Mouse (Mus musculus) neural tube, embryonic 14.5 days (tissue): ENCODE results near the gene Zbtb2. TPM values are rescaled to one million over a fixed set of nuclear protein-coding genes. Genes with fewer than 3 reads are reported as not detected.

Experiments
- ATAC-seq: fragments of 200-750 bp; cut with Nextera tagmentation; 2 replicates; pipeline ENCODE4 v1.8.0; 2017; ENCODE audit warnings: low read depth, mild to moderate bottlenecking, moderate TSS enrichment, moderate library complexity
- H3K27ac ChIP-seq: fragments of 300-500 bp; sonication (generic); 2 replicates; pipeline ENCODE4 v1.5.1; 2014; ENCODE audit warnings: low read depth, mild to moderate bottlenecking, control low read depth, low read length, moderate library complexity, mixed read lengths
- H3K27me3 ChIP-seq: fragments of 300-500 bp; sonication (generic); 2 replicates; pipeline ENCODE4 v1.6.1; 2014; ENCODE audit warnings: low read length; ENCODE audit not compliant: control insufficient read depth, insufficient read depth
- H3K36me3 ChIP-seq: fragments of 300-500 bp; sonication (generic); 2 replicates; pipeline ENCODE4 v1.6.1; 2014; ENCODE audit warnings: low read length, mixed read lengths; ENCODE audit not compliant: control insufficient read depth, insufficient read depth
- H3K4me1 ChIP-seq: fragments of 300-500 bp; sonication (generic); 2 replicates; pipeline ENCODE4 v1.6.1; 2014; ENCODE audit warnings: low read length; ENCODE audit not compliant: control insufficient read depth, insufficient read depth
- H3K4me2 ChIP-seq: fragments of 300-500 bp; sonication (generic); 2 replicates; pipeline ENCODE4 v1.6.1; 2014; ENCODE audit warnings: mild to moderate bottlenecking, low read depth, low read length, control low read depth
- H3K4me3 ChIP-seq: fragments of 300-500 bp; sonication (generic); 2 replicates; pipeline ENCODE4 v1.5.1; 2014; ENCODE audit warnings: low read depth, low read length, control low read depth, mixed read lengths
- H3K9ac ChIP-seq: fragments of 300-500 bp; sonication (generic); replicated peaks from 2 replicates; pipeline ENCODE4 v1.6.1; 2014; ENCODE audit warnings: low read depth, mild to moderate bottlenecking, control low read depth, low read length, mixed read lengths
- H3K9me3 ChIP-seq: fragments of 300-500 bp; sonication (generic); 2 replicates; pipeline ENCODE4 v1.6.1; 2016; ENCODE audit warnings: low read length; ENCODE audit not compliant: control insufficient read depth
- WGBS: fragments of 180-500 bp; shearing (Covaris S2); extraction: QIAGEN DNeasy Blood & Tissue Kit; methylation state at CpG from one replicate; pipeline ENCODE4 v1.1.7; 2014; 5-methylcytosine and 5-hydroxymethylcytosine counted together
- polyA plus RNA-seq: library from polyadenylated mRNA; unstranded; fragments of >200 nt; fragmentation: Nextera tagmentation; extraction: Ambion mirVana; gene quantifications from 2 replicates; pipeline ENCODE4 v1.2.1, GENCODE M21; 2014

Gene Zbtb2
- polyA plus RNA-seq, 1 experiment from 2014 or later, result 12.9 TPM

GRCm38 (mm10) chr10:4389461-4390112 is 1.7 kb upstream of the Zbtb2 start:
- Histone ChIP-seq H3K36me3 (no peaks in the 10 kb centered on the region), H3K9ac (no peak overlapping the region), H3K4me3 (peak overlapping the region; percentile 95), H3K4me2 (peak overlapping the region; percentile 96), H3K27me3 (no peaks in the 10 kb centered on the region), H3K9me3 (no peaks in the 10 kb centered on the region), H3K27ac (no peak overlapping the region), H3K4me1 (peaks cover 34% of the 10 kb centered on the region)
- ATAC-seq, result no peak
- WGBS, result 57% methylated on average over 5 of the region's 5 CpGs

DNA sequence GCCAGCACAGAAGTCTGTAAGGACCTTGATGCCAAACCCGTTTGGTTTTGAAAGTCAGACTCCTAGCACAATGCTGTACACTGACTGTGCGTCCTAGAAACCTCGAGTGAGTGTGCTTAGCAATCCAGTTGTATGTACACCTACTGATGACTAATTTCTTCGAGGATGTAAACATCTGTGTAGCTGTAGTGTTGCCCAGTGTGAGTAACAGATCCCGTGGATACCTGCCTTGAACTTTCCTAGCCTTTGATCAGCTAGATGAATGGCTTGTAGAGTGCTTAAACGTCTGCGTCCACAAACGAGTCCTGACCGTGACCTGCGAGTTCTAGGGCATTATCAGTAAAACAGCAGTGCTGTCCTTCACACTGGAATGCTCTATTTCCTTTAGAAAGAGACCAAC is 1.1 kb upstream of the Zbtb2 start:
- Histone ChIP-seq H3K9ac (peak overlapping the region; percentile 99), H3K4me2 (peak overlapping the region; percentile 96), H3K4me1 (peaks cover 34% of the 10 kb centered on the region), H3K9me3 (no peaks in the 10 kb centered on the region), H3K36me3 (no peaks in the 10 kb centered on the region), H3K27ac (no peak overlapping the region), H3K4me3 (peak overlapping the region; percentile 95), H3K27me3 (no peaks in the 10 kb centered on the region)
- WGBS, result 26% methylated on average over 10 of the region's 10 CpGs
- no peak for ATAC-seq

DNA sequence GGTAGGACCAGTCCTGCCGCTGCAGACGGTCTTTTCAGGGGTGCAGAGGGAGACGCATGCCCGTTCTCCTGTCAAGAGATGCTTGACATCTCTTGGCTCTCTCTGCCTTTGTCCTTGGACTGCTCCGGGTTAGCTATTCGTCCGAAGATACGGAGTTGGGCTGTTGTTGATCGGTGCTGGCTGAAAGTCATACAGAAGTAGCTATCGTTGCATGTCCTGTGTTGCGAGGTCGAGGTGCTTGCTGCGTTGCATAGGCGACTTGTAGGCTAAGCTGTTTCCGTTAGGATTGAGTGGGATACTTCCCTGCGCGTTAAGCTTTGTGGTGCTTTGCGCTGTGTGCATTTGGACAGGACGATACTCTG is 457 bp upstream of the Zbtb2 start:
- H3K27me3 ChIP-seq, result no peaks in the 10 kb centered on the region
- WGBS, result under 1% methylated on average over 19 of the region's 19 CpGs
- H3K9me3 ChIP-seq, result no peaks in the 10 kb centered on the region
- no peaks in the 10 kb centered on the region for H3K36me3 ChIP-seq
- ATAC-seq, result no peak
- peak overlapping the region; percentile 99 for H3K9ac ChIP-seq
- H3K4me1 ChIP-seq, result peaks cover 34% of the 10 kb centered on the region
- H3K4me3 ChIP-seq, result peak overlapping the region; percentile 95
- H3K27ac ChIP-seq, result peak overlapping the region; percentile 100
- H3K4me2 ChIP-seq, result peak overlapping the region; percentile 96

GRCm38 (mm10) chr10:4386609-4387591 is 1.0 kb downstream of the Zbtb2 start:
- peak; percentile 91 for ATAC-seq
- peaks cover 33% of the 10 kb centered on the region for H3K4me1 ChIP-seq
- H3K9ac ChIP-seq, result peak overlapping the region; percentile 99
- no peaks in the 10 kb centered on the region for H3K27me3 ChIP-seq
- under 1% methylated on average over 78 of the region's 133 CpGs for WGBS
- H3K9me3 ChIP-seq, result no peaks in the 10 kb centered on the region
- H3K27ac ChIP-seq, result peak overlapping the region; percentile 100
- no peaks in the 10 kb centered on the region for H3K36me3 ChIP-seq
- H3K4me2 ChIP-seq, result peak overlapping the region; percentile 96
- peak overlapping the region; percentile 95 for H3K4me3 ChIP-seq

- no peaks in the 10 kb centered on the region for H3K9me3 ChIP-seq
- ATAC-seq, result no peak
- no peak overlapping the region for H3K4me3 ChIP-seq
- no peaks in the 10 kb centered on the region for H3K36me3 ChIP-seq
- 96% methylated on average over 7 of the region's 7 CpGs for WGBS
- no peaks in the 10 kb centered on the region for H3K27me3 ChIP-seq
- H3K4me1 ChIP-seq, result peaks cover 8% of the 10 kb centered on the region
- H3K9ac ChIP-seq, result no peak overlapping the region
- no peak overlapping the region for H3K27ac ChIP-seq
- no peak overlapping the region for H3K4me2 ChIP-seq
These were observed 3.7 kb downstream of the Zbtb2 start for GRCm38 (mm10) chr10:4384244-4384643.

DNA sequence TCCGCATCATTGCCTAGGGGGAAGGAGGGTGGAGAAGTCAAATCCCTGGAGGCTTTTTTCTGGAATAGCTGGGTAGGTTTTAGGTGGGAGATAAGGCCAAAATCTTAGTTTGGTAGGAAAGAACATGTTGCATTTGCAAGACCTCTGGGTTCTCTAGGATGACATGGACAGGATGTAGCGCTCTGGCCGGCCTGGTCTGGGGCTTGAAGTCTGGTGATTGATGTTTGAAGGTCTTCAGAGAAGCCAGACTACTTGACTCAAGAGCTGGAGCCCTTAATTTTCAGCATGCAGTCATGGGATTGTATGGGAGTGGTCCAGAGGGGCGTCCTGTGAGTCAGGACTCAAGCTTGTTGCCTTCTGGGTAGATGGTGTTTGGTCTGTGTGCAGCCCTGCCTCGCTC is 7.2 kb downstream of the Zbtb2 start:
- ATAC-seq, result no peak
- Histone ChIP-seq H3K9me3 (no peaks in the 10 kb centered on the region), H3K27me3 (no peaks in the 10 kb centered on the region), H3K27ac (no peak overlapping the region), H3K4me3 (no peak overlapping the region), H3K9ac (no peak overlapping the region), H3K4me1 (no peaks in the 10 kb centered on the region), H3K4me2 (no peak overlapping the region), H3K36me3 (no peaks in the 10 kb centered on the region)
- 92% methylated on average over 5 of the region's 5 CpGs for WGBS

- Histone ChIP-seq H3K4me3 (no peak overlapping the region), H3K27ac (no peak overlapping the region), H3K4me1 (no peaks in the 10 kb centered on the region), H3K36me3 (0 out of 2 replicates have a peak, but pooled peaks cover 3% of the 10 kb centered on the region), H3K9me3 (no peaks in the 10 kb centered on the region), H3K27me3 (no peaks in the 10 kb centered on the region), H3K9ac (no peak overlapping the region), H3K4me2 (no peak overlapping the region)
- no peak for ATAC-seq
- WGBS, result 84% methylated on average over 7 of the region's 7 CpGs
These were observed 11.0 kb downstream of the Zbtb2 start for GRCm38 (mm10) chr10:4376931-4377330.

GRCm38 (mm10) chr10:4376461-4376860 is 11.4 kb downstream of the Zbtb2 start:
- 75% methylated on average over 7 of the region's 7 CpGs for WGBS
- Histone ChIP-seq H3K9me3 (no peaks in the 10 kb centered on the region), H3K4me3 (no peak overlapping the region), H3K36me3 (0 out of 2 replicates have a peak, but pooled peaks cover 3% of the 10 kb centered on the region), H3K27me3 (no peaks in the 10 kb centered on the region), H3K4me1 (no peaks in the 10 kb centered on the region), H3K9ac (no peak overlapping the region), H3K4me2 (no peak overlapping the region), H3K27ac (no peak overlapping the region)
- no peak for ATAC-seq

DNA sequence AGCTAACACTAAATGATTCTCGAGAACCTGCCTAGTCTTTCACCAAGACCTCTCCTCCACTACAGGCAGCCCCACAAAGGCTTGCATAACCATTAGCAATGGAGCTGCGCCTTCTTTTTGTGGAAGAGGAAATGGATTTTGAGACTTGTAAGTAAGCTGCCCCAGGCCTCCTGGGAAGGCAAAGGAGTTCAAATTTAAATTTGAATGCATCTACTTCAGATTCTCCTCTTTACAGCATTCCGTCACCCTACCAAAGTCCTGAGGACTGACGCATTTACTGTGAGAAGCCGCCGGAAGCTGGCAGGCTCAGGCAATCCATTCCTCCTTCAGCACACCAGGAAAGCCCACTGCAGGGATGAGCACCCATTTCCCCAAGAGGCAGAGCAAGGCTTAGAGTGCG is 12.6 kb downstream of the Zbtb2 start:
- no peak for ATAC-seq
- H3K9me3 ChIP-seq, result no peaks in the 10 kb centered on the region

More for the DNA sequence above, 12.6 kb downstream of the Zbtb2 start:
- Histone ChIP-seq H3K27ac (no peak overlapping the region), H3K36me3 (0 out of 2 replicates have a peak, but pooled peaks cover 3% of the 10 kb centered on the region), H3K4me3 (no peak overlapping the region), H3K4me1 (no peaks in the 10 kb centered on the region), H3K27me3 (no peaks in the 10 kb centered on the region), H3K9ac (no peak overlapping the region), H3K4me2 (no peak overlapping the region)
- WGBS, result 25% methylated on average over 7 of the region's 7 CpGs
